Mouse (Mus musculus): Measurements from ENCODE around the gene Nap1l5. TPM values are rescaled to one million over a fixed set of nuclear protein-coding genes. Genes with fewer than 3 reads are reported as not detected.

The Nap1l5 gene
- polyA plus RNA-seq (2015; fragmentation: Nextera tagmentation; extraction: Ambion mirVana): 7.5 and 7.9 TPM in 2 replicates

DNA sequence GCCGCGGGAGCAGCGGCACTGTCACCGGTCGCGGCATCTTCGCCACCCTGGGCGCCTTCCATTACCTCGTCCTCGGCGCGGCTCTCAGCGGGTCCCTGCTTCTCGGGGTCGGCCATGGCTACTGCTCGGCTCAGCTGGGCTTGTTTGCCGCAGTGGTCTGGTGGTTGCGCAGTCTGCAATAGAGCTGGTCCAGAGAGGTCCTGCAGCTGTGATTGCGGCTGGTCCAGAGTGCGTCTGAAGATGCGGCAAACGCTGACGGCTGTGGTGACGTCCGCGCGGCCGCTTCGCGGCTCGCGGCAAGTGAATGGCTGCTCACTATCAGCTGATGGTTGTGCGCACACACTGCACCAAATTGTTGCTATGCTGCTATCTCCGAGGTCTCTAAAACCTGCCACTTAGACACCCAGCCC, at the start of gene Nap1l5:
Nap1l5 (minus strand) TSS at position 225 of the 410 bp plus-strand sequence.
- Histone ChIP-seq H3K36me3 (ENCODE audit: control insufficient read depth, insufficient read depth, low read length) (peaks cover 4% of the 10 kb centered on the region; the same call in 1 of the 2 replicates), H3K27ac (ENCODE audit: low read length) (no peak within 1 kb of the TSS), H3K4me1 (ENCODE audit: control insufficient read depth, insufficient read depth, low read length) (no peaks in the 10 kb centered on the region), H3K9ac (ENCODE audit: low read length) (peak within 1 kb of the TSS; percentile 27), H3K4me2 (ENCODE audit: low read depth, low read length) (peak within 1 kb of the TSS; percentile 63), H3K27me3 (ENCODE audit: control insufficient read depth, insufficient read depth, low read length) (no peaks in the 10 kb centered on the region), H3K9me3 (replicated peaks; ENCODE audit: control insufficient read depth, low read length) (peaks cover 12% of the 10 kb centered on the region), H3K4me3 (replicated peaks; ENCODE audit: low read length) (peak within 1 kb of the TSS; percentile 48)
- peak; percentile 47; the same call in 1 of the 2 replicates for ATAC-seq (ENCODE audit: insufficient read depth, low FRiP score)
- WGBS: 55% methylated on average over 34 of the region's 34 CpGs

DNA sequence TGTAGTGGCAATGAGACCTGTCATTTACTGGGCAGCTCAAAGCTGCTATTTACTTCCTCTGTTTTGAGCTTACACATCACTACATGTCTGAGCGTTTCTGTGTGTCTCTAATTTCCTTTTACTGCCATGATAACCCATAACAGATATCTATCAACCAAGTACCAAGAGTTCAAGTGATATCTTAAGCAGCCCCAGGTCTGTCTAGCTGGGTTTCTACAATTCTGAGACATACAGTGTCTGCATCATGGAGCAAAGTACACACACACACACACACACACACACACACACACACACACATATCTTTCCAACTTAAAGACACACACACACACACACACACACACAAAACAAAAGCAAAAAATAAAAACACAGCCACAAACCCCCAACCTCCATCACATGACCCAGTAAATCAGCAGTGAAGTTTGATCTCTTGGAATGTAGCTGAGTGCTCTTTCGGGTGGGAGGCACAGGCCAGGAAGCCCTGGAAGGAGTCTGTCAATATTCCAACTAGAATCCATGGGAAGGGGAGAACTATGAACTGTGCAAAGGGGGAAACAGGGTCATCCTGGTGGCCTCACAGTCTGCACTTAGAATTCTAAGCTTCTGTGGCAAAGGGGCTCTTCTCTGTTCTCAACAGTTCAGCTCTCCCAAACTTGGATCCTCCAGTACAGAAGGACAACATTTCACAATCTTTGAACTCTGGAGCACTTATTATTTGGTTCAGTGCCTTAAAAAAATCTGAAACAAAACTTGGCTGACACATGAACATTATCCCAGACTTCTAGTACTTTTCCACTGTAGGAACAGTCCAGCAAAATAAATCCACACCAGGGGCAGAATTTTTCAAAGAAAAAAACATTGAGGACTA, 44.5 kb upstream of the Nap1l5 start:
- no peaks in the 10 kb centered on the region for H3K4me1 ChIP-seq (ENCODE audit: control insufficient read depth, insufficient read depth, low read length)
- whole genome bisulfite sequencing: 49% methylated on average over 2 of the region's 2 CpGs
- no peak overlapping the region for H3K4me3 ChIP-seq (replicated peaks; ENCODE audit: low read length)
- no peaks in the 10 kb centered on the region for H3K9me3 ChIP-seq (replicated peaks; ENCODE audit: control insufficient read depth, low read length)
- H3K36me3 ChIP-seq (ENCODE audit: control insufficient read depth, insufficient read depth, low read length): peaks cover 3% of the 10 kb centered on the region
- no peaks in the 10 kb centered on the region for H3K27me3 ChIP-seq (ENCODE audit: control insufficient read depth, insufficient read depth, low read length)
- H3K9ac ChIP-seq (ENCODE audit: low read length): no peak overlapping the region
- H3K27ac ChIP-seq (ENCODE audit: low read length): peak overlapping the region; percentile 12; the same call in 1 of the 2 replicates
- H3K4me2 ChIP-seq (ENCODE audit: low read depth, low read length): no peak overlapping the region
- ATAC-seq (ENCODE audit: insufficient read depth, low FRiP score): peak; percentile 58

DNA sequence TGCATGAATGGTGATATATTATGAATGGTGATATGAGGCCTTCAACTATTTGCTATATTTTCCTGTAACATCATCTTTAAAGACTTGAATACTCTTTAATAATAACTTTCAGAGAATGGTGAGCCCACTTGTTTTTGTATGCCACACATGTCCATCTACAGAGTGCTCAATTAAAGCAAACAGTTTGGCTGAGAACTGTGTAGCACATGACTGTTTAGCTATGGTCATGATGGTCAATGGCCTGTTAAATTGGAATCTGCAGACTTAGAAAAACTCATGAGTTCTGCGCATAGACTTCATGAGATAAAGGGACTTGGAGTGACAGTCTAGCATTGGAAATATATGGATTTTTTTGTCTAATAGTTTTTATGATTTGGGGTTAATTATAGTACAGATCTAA, 43.5 kb upstream of the Nap1l5 start:
- WGBS: 96% methylated on average over 1 of the region's 1 CpGs
- Histone ChIP-seq H3K4me2 (ENCODE audit: low read depth, low read length) (no peak overlapping the region), H3K27ac (ENCODE audit: low read length) (no peak overlapping the region), H3K4me1 (ENCODE audit: control insufficient read depth, insufficient read depth, low read length) (no peaks in the 10 kb centered on the region), H3K4me3 (replicated peaks; ENCODE audit: low read length) (no peak overlapping the region), H3K27me3 (ENCODE audit: control insufficient read depth, insufficient read depth, low read length) (no peaks in the 10 kb centered on the region), H3K9ac (ENCODE audit: low read length) (no peak overlapping the region), H3K36me3 (ENCODE audit: control insufficient read depth, insufficient read depth, low read length) (no peaks in the 10 kb centered on the region), H3K9me3 (replicated peaks; ENCODE audit: control insufficient read depth, low read length) (no peaks in the 10 kb centered on the region)
- no peak for ATAC-seq (ENCODE audit: insufficient read depth, low FRiP score)

DNA sequence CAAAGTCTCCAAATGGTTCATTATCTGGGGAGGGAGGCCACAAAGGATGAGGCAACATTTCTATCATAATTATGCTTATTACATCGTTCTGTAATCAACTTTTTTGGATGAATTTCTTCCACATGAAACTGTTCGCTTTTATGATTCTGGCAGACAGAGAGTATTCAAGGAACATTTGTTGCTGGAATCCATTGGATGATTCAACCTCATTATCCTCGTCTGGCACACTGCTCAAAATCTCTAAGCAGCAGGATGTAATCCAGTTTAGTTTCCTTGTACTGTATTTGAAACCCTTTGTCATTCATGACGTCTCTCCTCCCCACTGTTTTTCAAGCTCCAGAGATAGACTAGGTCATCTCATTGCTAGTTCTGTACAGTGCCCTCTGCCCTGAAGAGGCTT, 40.0 kb upstream of the Nap1l5 start:
- no peaks in the 10 kb centered on the region for H3K4me1 ChIP-seq (ENCODE audit: control insufficient read depth, insufficient read depth, low read length)
- H3K36me3 ChIP-seq (ENCODE audit: control insufficient read depth, insufficient read depth, low read length): no peaks in the 10 kb centered on the region
- no peak for ATAC-seq (ENCODE audit: insufficient read depth, low FRiP score)
- H3K4me3 ChIP-seq (replicated peaks; ENCODE audit: low read length): no peak overlapping the region
- no peak overlapping the region for H3K9ac ChIP-seq (ENCODE audit: low read length)
- 72% methylated on average over 4 of the region's 4 CpGs for WGBS
- no peak overlapping the region for H3K4me2 ChIP-seq (ENCODE audit: low read depth, low read length)
- H3K27ac ChIP-seq (ENCODE audit: low read length): no peak overlapping the region
- no peaks in the 10 kb centered on the region for H3K9me3 ChIP-seq (replicated peaks; ENCODE audit: control insufficient read depth, low read length)
- H3K27me3 ChIP-seq (ENCODE audit: control insufficient read depth, insufficient read depth, low read length): no peaks in the 10 kb centered on the region

DNA sequence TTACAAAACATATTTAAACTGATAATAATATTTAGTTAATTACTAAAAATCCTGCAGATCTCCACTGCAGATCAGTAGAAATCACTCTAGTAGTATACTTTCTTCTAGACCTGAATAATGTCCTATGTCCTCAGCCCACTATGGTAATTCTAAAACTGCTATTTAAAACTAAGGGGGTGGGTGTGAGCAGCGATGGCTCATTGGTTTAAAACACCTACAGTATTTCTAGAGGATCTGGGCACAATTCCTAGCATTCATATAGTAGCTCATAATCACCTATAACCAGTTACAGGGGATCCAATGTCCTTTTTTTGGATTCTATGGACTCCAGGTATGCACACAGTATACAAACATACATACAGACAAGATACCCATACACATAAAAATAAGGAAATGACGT, 39.4 kb upstream of the Nap1l5 start:
- WGBS: 63% methylated on average over 2 of the region's 2 CpGs
- Histone ChIP-seq H3K4me2 (ENCODE audit: low read depth, low read length) (no peak overlapping the region), H3K36me3 (ENCODE audit: control insufficient read depth, insufficient read depth, low read length) (no peaks in the 10 kb centered on the region), H3K9ac (ENCODE audit: low read length) (no peak overlapping the region), H3K9me3 (replicated peaks; ENCODE audit: control insufficient read depth, low read length) (no peaks in the 10 kb centered on the region), H3K4me1 (ENCODE audit: control insufficient read depth, insufficient read depth, low read length) (no peaks in the 10 kb centered on the region), H3K4me3 (replicated peaks; ENCODE audit: low read length) (no peak overlapping the region), H3K27ac (ENCODE audit: low read length) (no peak overlapping the region), H3K27me3 (ENCODE audit: control insufficient read depth, insufficient read depth, low read length) (no peaks in the 10 kb centered on the region)
- no peak for ATAC-seq (ENCODE audit: insufficient read depth, low FRiP score)

DNA sequence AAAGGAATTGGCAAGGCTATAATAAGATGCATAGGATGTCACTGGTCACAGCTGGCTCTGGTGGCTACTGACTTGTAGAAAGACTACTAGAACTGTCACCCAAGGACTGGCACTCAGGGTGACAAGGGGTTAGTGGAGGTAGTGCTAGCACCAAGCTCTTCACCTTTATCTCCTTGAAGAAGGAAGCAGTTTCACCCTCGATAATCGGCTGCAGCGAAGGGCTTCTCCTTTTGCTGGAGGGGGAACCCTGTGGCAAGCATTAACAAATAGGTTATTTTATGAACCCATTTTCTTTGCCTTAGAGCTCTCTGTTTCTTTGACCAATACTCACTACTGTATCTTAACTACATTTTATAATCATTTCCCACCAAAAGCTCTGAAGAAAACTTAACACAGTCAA, 37.1 kb upstream of the Nap1l5 start:
- 89% methylated on average over 3 of the region's 3 CpGs for WGBS
- Histone ChIP-seq H3K4me3 (replicated peaks; ENCODE audit: low read length) (no peak overlapping the region), H3K9me3 (replicated peaks; ENCODE audit: control insufficient read depth, low read length) (no peaks in the 10 kb centered on the region), H3K27ac (ENCODE audit: low read length) (no peak overlapping the region), H3K4me1 (ENCODE audit: control insufficient read depth, insufficient read depth, low read length) (no peaks in the 10 kb centered on the region), H3K9ac (ENCODE audit: low read length) (no peak overlapping the region), H3K36me3 (ENCODE audit: control insufficient read depth, insufficient read depth, low read length) (no peaks in the 10 kb centered on the region), H3K4me2 (ENCODE audit: low read depth, low read length) (no peak overlapping the region), H3K27me3 (ENCODE audit: control insufficient read depth, insufficient read depth, low read length) (no peaks in the 10 kb centered on the region)
- ATAC-seq (ENCODE audit: insufficient read depth, low FRiP score): no peak

DNA sequence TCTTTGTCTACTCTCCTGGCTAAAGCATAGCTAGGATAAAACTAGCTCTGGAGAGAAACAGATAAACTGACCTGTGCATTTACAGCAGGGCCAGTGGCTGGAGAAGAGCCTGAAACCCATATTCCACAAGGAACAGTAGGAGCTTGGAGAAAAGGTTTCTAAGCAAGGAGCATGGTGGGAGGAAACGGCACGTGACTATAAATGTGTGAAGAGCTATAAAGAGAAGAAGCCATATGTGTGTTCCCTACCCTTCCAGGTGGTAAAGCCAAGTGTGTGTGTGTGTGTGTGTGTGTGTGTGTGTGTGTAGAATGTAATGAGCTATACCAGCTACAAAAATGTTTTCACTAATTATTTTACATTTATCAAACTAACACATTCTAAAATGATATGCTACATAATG, 35.4 kb upstream of the Nap1l5 start:
- Histone ChIP-seq H3K9me3 (replicated peaks; ENCODE audit: control insufficient read depth, low read length) (no peaks in the 10 kb centered on the region), H3K9ac (ENCODE audit: low read length) (no peak overlapping the region), H3K4me1 (ENCODE audit: control insufficient read depth, insufficient read depth, low read length) (no peaks in the 10 kb centered on the region), H3K36me3 (ENCODE audit: control insufficient read depth, insufficient read depth, low read length) (no peaks in the 10 kb centered on the region), H3K4me3 (replicated peaks; ENCODE audit: low read length) (no peak overlapping the region), H3K4me2 (ENCODE audit: low read depth, low read length) (no peak overlapping the region), H3K27ac (ENCODE audit: low read length) (no peak overlapping the region), H3K27me3 (ENCODE audit: control insufficient read depth, insufficient read depth, low read length) (no peaks in the 10 kb centered on the region)
- WGBS: 96% methylated on average over 2 of the region's 2 CpGs
- ATAC-seq (ENCODE audit: insufficient read depth, low FRiP score): no peak

DNA sequence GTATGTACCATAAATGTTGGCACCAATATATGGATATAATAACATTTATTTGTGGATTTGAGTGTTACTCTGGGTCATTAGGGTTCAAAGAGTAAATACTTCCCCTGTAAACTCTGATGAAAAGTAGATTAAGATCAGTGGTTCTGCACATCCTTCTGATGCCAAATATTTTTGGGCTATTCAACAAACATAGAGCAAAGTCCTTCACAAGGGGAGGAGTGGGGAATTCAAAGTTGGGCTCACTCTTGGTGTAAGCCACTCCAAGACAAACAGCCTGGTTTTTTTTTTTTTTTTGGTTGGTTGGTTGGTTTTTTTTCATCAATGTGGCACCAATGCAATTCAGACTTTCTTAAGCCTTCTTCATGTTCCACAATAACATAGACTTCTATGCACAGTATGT, 30.9 kb upstream of the Nap1l5 start:
- H3K9ac ChIP-seq (ENCODE audit: low read length): no peak overlapping the region
- no peaks in the 10 kb centered on the region for H3K9me3 ChIP-seq (replicated peaks; ENCODE audit: control insufficient read depth, low read length)
- H3K4me2 ChIP-seq (ENCODE audit: low read depth, low read length): no peak overlapping the region
- H3K4me3 ChIP-seq (replicated peaks; ENCODE audit: low read length): no peak overlapping the region
- no peaks in the 10 kb centered on the region for H3K27me3 ChIP-seq (ENCODE audit: control insufficient read depth, insufficient read depth, low read length)
- no peaks in the 10 kb centered on the region for H3K4me1 ChIP-seq (ENCODE audit: control insufficient read depth, insufficient read depth, low read length)
- no peak for ATAC-seq (ENCODE audit: insufficient read depth, low FRiP score)
- no peaks in the 10 kb centered on the region for H3K36me3 ChIP-seq (ENCODE audit: control insufficient read depth, insufficient read depth, low read length)
- H3K27ac ChIP-seq (ENCODE audit: low read length): no peak overlapping the region

DNA sequence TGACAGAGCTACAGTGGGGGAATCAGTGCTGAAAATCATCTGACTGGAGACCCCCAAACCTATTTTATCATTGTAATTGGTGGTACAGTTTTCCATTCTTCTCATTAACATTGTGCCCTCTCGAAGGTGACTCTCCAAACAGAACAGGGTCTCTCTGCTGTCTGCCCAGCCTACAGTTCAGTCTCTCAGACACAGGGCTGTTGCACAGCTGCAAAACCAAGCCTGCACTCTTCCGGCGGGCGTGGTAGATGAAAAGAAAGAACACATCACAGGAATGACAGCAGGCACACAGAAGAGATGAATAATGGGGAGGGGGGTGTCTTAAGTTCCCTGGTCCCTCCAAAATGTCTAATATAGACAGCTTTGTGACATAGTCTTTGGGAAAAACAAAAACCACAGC, 27.3 kb upstream of the Nap1l5 start:
- ATAC-seq (ENCODE audit: insufficient read depth, low FRiP score): no peak
- WGBS: 79% methylated on average over 4 of the region's 4 CpGs

More for the DNA sequence above, 27.3 kb upstream of the Nap1l5 start:
- no peak overlapping the region for H3K9ac ChIP-seq (ENCODE audit: low read length)
- no peaks in the 10 kb centered on the region for H3K9me3 ChIP-seq (replicated peaks; ENCODE audit: control insufficient read depth, low read length)
- H3K4me1 ChIP-seq (ENCODE audit: control insufficient read depth, insufficient read depth, low read length): no peaks in the 10 kb centered on the region
- H3K27me3 ChIP-seq (ENCODE audit: control insufficient read depth, insufficient read depth, low read length): no peaks in the 10 kb centered on the region
- H3K4me2 ChIP-seq (ENCODE audit: low read depth, low read length): no peak overlapping the region
- H3K27ac ChIP-seq (ENCODE audit: low read length): no peak overlapping the region
- no peaks in the 10 kb centered on the region for H3K36me3 ChIP-seq (ENCODE audit: control insufficient read depth, insufficient read depth, low read length)
- H3K4me3 ChIP-seq (replicated peaks; ENCODE audit: low read length): no peak overlapping the region
